Mouse (Mus musculus) thymus, adult 2 months (tissue): ENCODE results near the gene Stab1. TPM values are rescaled to one million over a fixed set of nuclear protein-coding genes. Genes with fewer than 3 reads are reported as not detected.

ENCODE experiments used
- DNase-seq: peaks from one replicate; pipeline ENCODE4 v3.0.0; 2021
- H3K27ac ChIP-seq: fragments of 200-500 bp; 2 replicates; pipeline ENCODE4 v1.5.1; 2012; ENCODE audit warnings: low read length, control low read depth; ENCODE audit not compliant: control insufficient read depth, insufficient read depth
- H3K27me3 ChIP-seq: fragments of 200-500 bp; 2 replicates; pipeline ENCODE4 v1.6.1; 2012; ENCODE audit warnings: mild to moderate bottlenecking, low read length, moderate library complexity, mixed read lengths; ENCODE audit not compliant: control insufficient read depth, insufficient read depth
- H3K36me3 ChIP-seq: fragments of 200-500 bp; 2 replicates; pipeline ENCODE4 v1.6.1; 2012; ENCODE audit warnings: mild to moderate bottlenecking, low read length, moderate library complexity; ENCODE audit not compliant: control insufficient read depth, insufficient read depth
- H3K4me1 ChIP-seq: fragments of 200-500 bp; replicated peaks from 2 replicates; pipeline ENCODE4 v1.6.1; 2012; ENCODE audit warnings: low read length; ENCODE audit not compliant: control insufficient read depth, insufficient read depth
- H3K4me3 ChIP-seq: fragments of 200-500 bp; 2 replicates; pipeline ENCODE4 v1.5.1; 2012; ENCODE audit warnings: mild to moderate bottlenecking, low read length, control low read depth, moderate library complexity; ENCODE audit not compliant: control insufficient read depth, insufficient read depth
- CTCF ChIP-seq: fragments of 200-500 bp; IDR thresholded peaks from 2 replicates; pipeline ENCODE4 v1.5.1; 2012; ENCODE audit warnings: mild to moderate bottlenecking, control low read depth, low read length, moderate library complexity, borderline replicate concordance; ENCODE audit not compliant: control insufficient read depth, poor library complexity, insufficient read depth; ENCODE audit errors: extremely low read depth
- POLR2A ChIP-seq: fragments of 200-500 bp; IDR thresholded peaks from 2 replicates; pipeline ENCODE4 v1.6.1; 2012; ENCODE audit warnings: mild to moderate bottlenecking, low read length, control low read depth, moderate library complexity; ENCODE audit not compliant: control insufficient read depth, poor library complexity, insufficient read depth; ENCODE audit errors: extremely low read depth
- WGBS: fragments of 180-500 bp; shearing (Covaris S2); methylation state at CpG from one replicate; pipeline ENCODE4 v1.1.7; 2018; 5-methylcytosine and 5-hydroxymethylcytosine counted together
- polyA plus RNA-seq: library from polyadenylated mRNA; depleted of rRNA; stranded (reverse); fragments of >200 nt; gene quantifications from 2 replicates; pipeline ENCODE4 v1.2.3, GENCODE M21; 2012

The Stab1 gene
- polyA plus RNA-seq, 1 experiment, result 26.7 TPM

DNA sequence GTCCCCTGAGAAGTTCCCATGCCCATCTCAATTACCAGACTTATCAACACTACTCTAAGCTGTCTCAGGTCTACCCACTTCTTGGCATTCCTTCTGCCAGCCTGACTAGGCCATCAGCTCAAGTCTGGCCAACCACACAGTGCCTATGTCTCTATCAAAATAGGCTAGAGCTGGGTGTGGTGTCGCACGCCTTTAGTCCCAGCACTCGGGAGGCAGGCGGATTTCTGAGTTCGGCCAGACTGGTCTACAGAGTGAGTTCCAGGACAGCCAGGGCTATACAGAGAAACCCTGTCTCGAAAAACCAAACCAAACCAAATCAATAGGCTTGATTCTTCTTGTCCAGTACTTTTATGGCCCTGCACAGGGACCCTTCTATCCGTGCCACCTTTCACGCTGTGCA lies 41.6 kb downstream of the Stab1 start:
- Histone ChIP-seq H3K27me3 (no peaks in the 10 kb centered on the region), H3K36me3 (peaks cover 7% of the 10 kb centered on the region), H3K4me3 (no peak overlapping the region), H3K27ac (no peak overlapping the region), H3K4me1 (peaks cover 14% of the 10 kb centered on the region)
- DNase-seq, result no peak
- TF ChIP-seq POLR2A (no peak), CTCF (no peak)
- WGBS, result 96% methylated on average over 8 of the region's 8 CpGs

GRCm38 (mm10) chr14:31125106-31126075 lies 43.0 kb downstream of the Stab1 start:
- Histone ChIP-seq H3K27me3 (no peaks in the 10 kb centered on the region), H3K4me1 (peaks cover 9% of the 10 kb centered on the region), H3K4me3 (no peak overlapping the region), H3K36me3 (peaks cover 15% of the 10 kb centered on the region), H3K27ac (no peak overlapping the region)
- 86% methylated on average over 9 of the region's 9 CpGs for WGBS
- no peak for DNase-seq
- no peak for TF ChIP-seq CTCF
- no peak for TF ChIP-seq POLR2A

DNA sequence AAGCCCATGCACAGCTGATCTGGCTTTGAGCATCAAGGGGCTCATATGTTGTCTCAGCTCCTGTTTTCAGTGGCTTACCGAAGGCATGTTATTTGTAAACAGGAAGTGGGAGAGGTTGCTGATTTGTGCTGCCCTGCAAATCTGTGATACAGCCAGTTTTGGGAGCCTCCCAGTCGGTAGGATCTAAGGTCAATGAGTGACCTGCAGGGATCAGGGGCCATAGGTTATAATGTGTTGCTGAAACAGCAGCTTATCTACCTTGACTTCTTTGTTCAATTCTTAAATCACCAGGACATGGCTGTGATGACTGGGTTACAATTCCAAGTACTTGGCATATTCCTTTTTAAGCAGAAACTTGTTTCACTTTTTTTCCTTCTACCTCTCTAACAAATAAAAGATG lies 52.9 kb downstream of the Stab1 start:
- no peak for DNase-seq
- no peak overlapping the region for H3K4me3 ChIP-seq
- no peaks in the 10 kb centered on the region for H3K27me3 ChIP-seq
- no peaks in the 10 kb centered on the region for H3K4me1 ChIP-seq
- WGBS, result 83% methylated on average over 2 of the region's 2 CpGs
- TF ChIP-seq CTCF (no peak), POLR2A (no peak)
- H3K27ac ChIP-seq, result no peak overlapping the region
- H3K36me3 ChIP-seq, result peaks cover 78% of the 10 kb centered on the region

DNA sequence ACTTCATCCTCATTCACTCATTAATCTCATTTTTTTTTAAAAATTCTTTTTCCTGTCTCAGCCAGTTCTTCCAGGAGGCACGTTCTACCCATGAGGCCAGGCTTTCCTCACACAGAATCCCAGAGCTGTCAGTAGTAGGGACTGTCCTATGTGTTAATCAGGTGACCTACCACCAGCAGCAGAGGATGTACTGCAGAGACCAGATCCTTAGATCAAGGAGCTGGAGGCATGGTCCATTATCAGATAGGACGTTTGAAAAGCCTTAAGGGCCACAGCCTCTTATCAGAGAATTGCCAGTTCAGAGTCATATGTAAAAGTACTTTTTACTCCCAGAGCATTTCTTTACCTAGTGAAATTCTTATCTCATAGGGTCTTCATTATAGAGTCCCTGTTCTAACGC lies 54.4 kb downstream of the Stab1 start:
- TF ChIP-seq POLR2A (no peak), CTCF (no peak)
- Histone ChIP-seq H3K27me3 (no peaks in the 10 kb centered on the region), H3K4me1 (no peaks in the 10 kb centered on the region), H3K27ac (no peak overlapping the region), H3K4me3 (no peak overlapping the region), H3K36me3 (peaks cover 86% of the 10 kb centered on the region)
- 98% methylated on average over 3 of the region's 3 CpGs for WGBS
- DNase-seq, result no peak

GRCm38 (mm10) chr14:31112187-31112586 lies 56.3 kb downstream of the Stab1 start:
- H3K27ac ChIP-seq, result no peak overlapping the region
- no peak for DNase-seq
- 95% methylated on average over 5 of the region's 5 CpGs for WGBS
- no peaks in the 10 kb centered on the region for H3K4me1 ChIP-seq
- H3K27me3 ChIP-seq, result no peaks in the 10 kb centered on the region
- no peak overlapping the region for H3K4me3 ChIP-seq
- no peak for TF ChIP-seq POLR2A
- TF ChIP-seq CTCF, result no peak
- peaks cover 89% of the 10 kb centered on the region for H3K36me3 ChIP-seq

- Histone ChIP-seq H3K36me3 (peaks cover 90% of the 10 kb centered on the region), H3K4me1 (no peaks in the 10 kb centered on the region), H3K27me3 (no peaks in the 10 kb centered on the region), H3K27ac (no peak overlapping the region), H3K4me3 (no peak overlapping the region)
- 92% methylated on average over 3 of the region's 3 CpGs for WGBS
- DNase-seq, result no peak
- TF ChIP-seq CTCF (no peak), POLR2A (no peak)
These were observed 57.8 kb downstream of the Stab1 start for GRCm38 (mm10) chr14:31110613-31111012.
